Mouse (Mus musculus): ENCODE data around the gene Cdiptos. TPM values are rescaled to one million over a fixed set of nuclear protein-coding genes. Genes with fewer than 3 reads are reported as not detected.

The Cdiptos gene
- polyA plus RNA-seq, 1 experiment from 2014 or later = 0.81 TPM

DNA sequence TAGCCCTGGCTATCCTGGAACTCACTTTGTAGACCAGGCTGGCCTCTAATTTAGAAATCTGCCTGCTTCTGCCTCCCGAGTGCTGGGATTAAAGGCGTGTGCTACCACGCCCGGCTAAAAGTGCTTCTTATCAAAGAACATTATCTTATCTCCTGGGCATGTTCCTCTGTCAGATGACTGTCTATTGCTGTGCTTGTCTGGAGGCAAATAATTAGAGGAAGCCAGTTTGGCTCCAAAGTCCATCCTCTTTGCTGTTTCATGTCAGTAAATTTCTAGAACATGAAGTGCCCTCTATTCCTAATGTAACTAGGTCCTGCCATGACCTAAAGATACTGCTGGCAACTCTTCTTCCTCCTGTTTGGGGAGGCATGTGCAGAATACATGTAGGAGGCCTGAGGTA is 6.2 kb upstream of the Cdiptos start:
- DNase-seq (ENCODE audit: low spot score) = no peak
- WGBS = 92% methylated on average over 4 of the region's 4 CpGs

DNA sequence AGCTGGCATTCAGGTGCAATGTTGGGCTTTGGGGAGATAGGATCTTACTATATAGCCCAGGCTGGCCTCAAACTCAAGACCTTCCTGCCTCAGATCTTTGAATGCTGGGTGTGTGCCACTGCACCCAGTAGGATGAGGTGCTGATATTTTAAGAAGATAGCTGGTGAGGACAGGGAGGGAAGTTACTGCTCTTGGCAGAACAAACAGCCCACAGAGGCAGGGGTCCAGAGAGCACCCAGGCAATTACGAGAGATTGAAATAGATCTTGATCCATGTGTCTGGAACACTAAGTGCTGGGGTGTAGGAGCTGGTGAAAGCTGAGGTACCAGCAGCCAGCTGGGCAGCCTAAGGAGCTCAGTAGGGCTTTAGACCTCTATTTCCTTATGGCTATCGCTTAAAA is 5.7 kb upstream of the Cdiptos start:
- DNase-seq (ENCODE audit: low spot score) = no peak
- WGBS = 97% methylated on average over 2 of the region's 2 CpGs
- H3K4me3 ChIP-seq = no peak overlapping the region
- peaks cover 43% of the 10 kb centered on the region for H3K36me3 ChIP-seq
- no peak overlapping the region for H3K27ac ChIP-seq
- H3K4me1 ChIP-seq = peaks cover 8% of the 10 kb centered on the region
- no peaks in the 10 kb centered on the region for H3K9me3 ChIP-seq (replicated peaks)
- H3K27me3 ChIP-seq (ENCODE audit: low read depth, poor library complexity, severe bottlenecking) = no peaks in the 10 kb centered on the region

More for the DNA sequence above, 6.2 kb upstream of the Cdiptos start:
- H3K4me1 ChIP-seq = peaks cover 4% of the 10 kb centered on the region
- no peaks in the 10 kb centered on the region for H3K27me3 ChIP-seq (ENCODE audit: low read depth, poor library complexity, severe bottlenecking)
- H3K4me3 ChIP-seq = no peak overlapping the region
- H3K36me3 ChIP-seq = peaks cover 43% of the 10 kb centered on the region
- H3K9me3 ChIP-seq (replicated peaks) = no peaks in the 10 kb centered on the region
- H3K27ac ChIP-seq = no peak overlapping the region

DNA sequence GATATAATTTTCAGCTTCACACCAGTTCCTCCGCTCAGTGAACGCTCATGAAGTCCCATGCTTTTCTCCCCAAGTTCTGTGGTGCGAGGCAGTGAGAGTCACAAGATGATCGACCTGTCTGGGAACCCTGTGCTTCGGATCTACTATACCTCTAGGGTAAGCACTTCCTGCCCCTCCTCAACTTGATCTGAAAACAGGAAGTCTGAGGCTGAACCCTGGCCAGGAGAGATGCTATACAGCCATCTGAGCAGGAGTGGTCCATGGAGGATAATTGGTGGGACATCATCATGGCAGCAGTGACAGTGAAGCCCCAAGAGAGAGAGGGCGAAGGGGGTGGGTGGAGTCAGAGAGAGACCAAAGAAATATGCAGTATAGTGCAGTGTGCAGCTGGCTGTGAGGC is 2.9 kb upstream of the Cdiptos start:
- peaks cover 43% of the 10 kb centered on the region for H3K36me3 ChIP-seq
- no peaks in the 10 kb centered on the region for H3K27me3 ChIP-seq (ENCODE audit: low read depth, poor library complexity, severe bottlenecking)
- H3K9me3 ChIP-seq (replicated peaks) = no peaks in the 10 kb centered on the region
- peaks cover 12% of the 10 kb centered on the region for H3K4me1 ChIP-seq
- no peak for DNase-seq (ENCODE audit: low spot score)
- no peak overlapping the region for H3K27ac ChIP-seq
- WGBS = 95% methylated on average over 6 of the region's 6 CpGs
- no peak overlapping the region for H3K4me3 ChIP-seq

DNA sequence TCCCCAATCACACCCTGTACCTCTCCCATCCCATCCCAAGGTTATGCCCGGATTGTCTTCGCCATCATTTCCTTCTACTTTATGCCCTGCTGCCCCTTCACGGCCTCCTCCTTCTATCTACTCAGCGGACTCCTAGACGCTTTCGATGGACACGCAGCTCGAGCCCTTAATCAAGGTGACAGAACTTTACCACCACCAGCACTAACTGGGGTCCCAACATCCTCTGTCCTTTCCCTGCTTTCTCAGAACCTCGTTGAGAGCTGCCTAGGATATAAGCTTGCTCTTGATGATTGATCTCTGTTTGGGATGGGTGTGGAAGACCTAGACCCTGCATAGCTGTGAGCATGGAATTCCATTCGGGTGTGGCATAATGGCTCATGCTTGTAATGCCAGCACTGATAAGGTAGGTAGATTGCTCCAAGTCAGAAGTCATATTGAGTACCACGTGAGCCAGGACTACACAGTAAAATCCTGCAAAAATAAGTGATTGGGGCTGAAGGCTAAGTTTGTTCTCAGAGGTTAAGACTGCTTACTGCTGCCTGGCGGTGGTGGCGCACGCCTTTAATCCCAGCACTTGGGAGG is 1.1 kb upstream of the Cdiptos start:
- no peaks in the 10 kb centered on the region for H3K27me3 ChIP-seq (ENCODE audit: low read depth, poor library complexity, severe bottlenecking)
- H3K9me3 ChIP-seq (replicated peaks) = no peaks in the 10 kb centered on the region
- 29% methylated on average over 14 of the region's 14 CpGs for WGBS
- peaks cover 43% of the 10 kb centered on the region for H3K36me3 ChIP-seq
- peak overlapping the region; percentile 100 for H3K4me3 ChIP-seq
- DNase-seq (ENCODE audit: low spot score) = no peak
- H3K4me1 ChIP-seq = peaks cover 12% of the 10 kb centered on the region
- peak overlapping the region; percentile 99 for H3K27ac ChIP-seq

DNA sequence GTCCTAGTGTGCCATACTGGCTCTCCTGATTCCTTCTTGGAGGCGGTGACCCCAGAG is 177 bp downstream of the Cdiptos start, which contains the start of gene Cdipt:
TSS of gene Cdipt (plus strand) at position 22 of the 57 bp plus-strand sequence.
- H3K4me3 ChIP-seq = peak within 1 kb of the TSS; percentile 100
- H3K27ac ChIP-seq = peak within 1 kb of the TSS; percentile 99
- WGBS = 0% methylated on average over 1 of the region's 1 CpGs
- no peaks in the 10 kb centered on the region for H3K9me3 ChIP-seq (replicated peaks)
- H3K4me1 ChIP-seq = peaks cover 12% of the 10 kb centered on the region
- H3K27me3 ChIP-seq (ENCODE audit: low read depth, poor library complexity, severe bottlenecking) = no peaks in the 10 kb centered on the region
- DNase-seq (ENCODE audit: low spot score) = no peak
- peaks cover 31% of the 10 kb centered on the region for H3K36me3 ChIP-seq

DNA sequence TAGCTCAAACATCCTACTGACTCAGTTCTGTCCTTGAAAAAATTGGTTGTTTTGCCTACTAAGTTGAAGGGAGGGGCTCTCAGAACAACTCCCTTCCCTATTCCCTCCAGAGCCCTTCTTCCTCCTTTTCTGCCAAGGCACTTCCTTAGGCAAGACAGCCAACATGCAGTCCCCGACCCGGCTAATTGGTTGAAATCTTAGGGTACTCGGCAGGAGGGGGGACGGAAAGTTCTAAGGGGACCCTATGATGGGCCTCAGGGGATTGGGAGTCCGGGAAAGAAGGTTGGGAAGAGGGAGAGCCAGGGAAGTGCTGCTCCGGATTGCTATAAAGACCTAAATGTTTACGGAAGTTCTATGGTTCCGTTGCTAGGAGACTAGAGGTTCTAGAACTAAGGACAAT is 405 bp downstream of the Cdiptos start:
- H3K27ac ChIP-seq = peak overlapping the region; percentile 99
- 11% methylated on average over 8 of the region's 8 CpGs for WGBS
- DNase-seq (ENCODE audit: low spot score) = no peak

DNA sequence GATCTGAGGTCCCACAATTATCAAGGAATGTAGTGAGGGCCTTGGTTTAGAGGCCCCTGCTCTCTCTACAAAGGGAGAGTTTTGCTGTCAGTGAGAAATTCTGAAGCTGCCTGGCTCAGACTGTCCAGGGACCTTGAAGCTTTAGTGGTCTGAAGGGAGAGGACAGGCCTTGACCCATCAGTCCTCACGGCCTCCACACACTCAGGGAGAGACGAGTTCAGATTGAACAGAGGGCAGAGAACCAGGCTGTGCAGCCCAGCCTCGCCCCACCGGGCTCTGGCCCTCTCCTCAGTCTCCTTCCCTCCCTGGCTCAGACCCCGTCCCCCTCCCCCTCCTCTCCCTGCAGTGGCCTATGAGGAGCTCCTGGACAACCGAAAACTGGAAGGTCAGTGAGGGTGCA is 8.5 kb downstream of the Cdiptos start:
- DNase-seq (ENCODE audit: low spot score) = no peak
- Histone ChIP-seq H3K27me3 (ENCODE audit: low read depth, poor library complexity, severe bottlenecking) (peaks cover 23% of the 10 kb centered on the region), H3K9me3 (replicated peaks) (no peaks in the 10 kb centered on the region), H3K36me3 (no peaks in the 10 kb centered on the region), H3K4me1 (0 out of 2 replicates have a peak, but pooled peaks cover 5% of the 10 kb centered on the region), H3K27ac (no peak overlapping the region), H3K4me3 (no peak overlapping the region)
- 60% methylated on average over 6 of the region's 6 CpGs for WGBS

More for the DNA sequence above, 405 bp downstream of the Cdiptos start:
- Histone ChIP-seq H3K4me3 (peak overlapping the region; percentile 100), H3K36me3 (peaks cover 29% of the 10 kb centered on the region), H3K9me3 (replicated peaks) (no peaks in the 10 kb centered on the region), H3K27me3 (ENCODE audit: low read depth, poor library complexity, severe bottlenecking) (no peaks in the 10 kb centered on the region), H3K4me1 (peaks cover 12% of the 10 kb centered on the region)

DNA sequence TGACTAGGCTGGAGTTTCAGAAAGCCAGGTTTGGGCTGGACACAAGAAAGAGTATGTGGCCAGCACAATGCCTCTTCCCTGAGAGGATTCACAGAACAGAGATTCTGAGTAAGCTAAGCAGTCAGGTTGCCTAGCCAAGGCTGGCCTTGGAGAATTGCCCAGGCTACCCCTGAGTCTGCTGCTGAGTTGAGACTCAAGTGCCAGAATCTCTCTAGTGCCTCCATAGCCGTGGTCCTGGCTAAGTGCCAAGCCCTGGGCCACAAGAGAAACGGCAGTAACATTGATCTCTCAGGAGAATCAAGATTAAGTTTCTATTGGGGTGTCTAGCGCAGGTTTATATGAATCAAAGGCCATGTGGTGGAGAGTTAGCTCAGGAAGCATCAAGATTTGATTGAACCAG is 10.3 kb downstream of the Cdiptos start:
- H3K27me3 ChIP-seq (ENCODE audit: low read depth, poor library complexity, severe bottlenecking) = peaks cover 31% of the 10 kb centered on the region
- no peak for DNase-seq (ENCODE audit: low spot score)
- 87% methylated on average over 3 of the region's 3 CpGs for WGBS
- H3K27ac ChIP-seq = no peak overlapping the region
- H3K9me3 ChIP-seq (replicated peaks) = no peaks in the 10 kb centered on the region
- H3K4me1 ChIP-seq = 0 out of 2 replicates have a peak, but pooled peaks cover 5% of the 10 kb centered on the region
- no peak overlapping the region for H3K4me3 ChIP-seq
- H3K36me3 ChIP-seq = no peaks in the 10 kb centered on the region

DNA sequence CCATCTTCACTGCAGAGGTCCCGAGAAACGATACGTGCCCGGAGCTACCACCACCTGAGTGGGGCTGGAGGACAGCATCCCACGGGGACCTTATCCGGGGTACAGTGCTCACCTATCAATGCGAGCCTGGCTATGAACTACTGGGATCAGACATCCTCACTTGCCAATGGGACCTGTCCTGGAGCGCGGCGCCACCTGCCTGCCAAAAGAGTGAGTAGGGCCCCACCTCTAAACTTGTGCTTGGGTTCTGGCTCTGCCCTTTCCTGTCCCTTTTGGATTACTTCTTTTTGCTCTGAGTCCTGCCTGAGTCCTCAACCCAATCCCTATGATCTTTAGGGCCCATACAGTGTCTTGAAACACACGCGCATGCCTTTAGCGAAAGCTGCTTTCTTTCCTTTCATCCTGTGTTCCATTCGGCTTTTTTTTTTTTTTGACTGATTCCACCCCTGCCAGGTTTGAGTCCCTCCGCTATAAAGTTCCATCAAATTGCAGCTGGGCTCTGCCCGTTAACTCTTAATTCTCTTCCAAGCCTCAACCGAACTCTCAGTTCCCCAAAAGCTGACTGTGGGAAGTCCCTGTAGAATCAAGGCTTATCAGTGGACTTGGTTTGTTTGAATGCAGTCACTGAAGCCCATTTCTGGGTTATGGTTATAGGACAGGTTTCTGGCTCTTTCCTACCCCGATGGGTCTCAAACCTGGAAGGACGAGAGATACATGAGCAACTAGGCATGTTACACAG is 12.2 kb downstream of the Cdiptos start:
- Histone ChIP-seq H3K27ac (no peak overlapping the region), H3K9me3 (replicated peaks) (no peaks in the 10 kb centered on the region), H3K4me1 (0 out of 2 replicates have a peak, but pooled peaks cover 5% of the 10 kb centered on the region), H3K4me3 (0 out of 2 replicates have a peak overlapping the region, but pooled peaks have one; percentile 9), H3K27me3 (ENCODE audit: low read depth, poor library complexity, severe bottlenecking) (peaks cover 31% of the 10 kb centered on the region), H3K36me3 (no peaks in the 10 kb centered on the region)
- peak; percentile 64 for DNase-seq (ENCODE audit: low spot score)
- WGBS = 27% methylated on average over 19 of the region's 19 CpGs

DNA sequence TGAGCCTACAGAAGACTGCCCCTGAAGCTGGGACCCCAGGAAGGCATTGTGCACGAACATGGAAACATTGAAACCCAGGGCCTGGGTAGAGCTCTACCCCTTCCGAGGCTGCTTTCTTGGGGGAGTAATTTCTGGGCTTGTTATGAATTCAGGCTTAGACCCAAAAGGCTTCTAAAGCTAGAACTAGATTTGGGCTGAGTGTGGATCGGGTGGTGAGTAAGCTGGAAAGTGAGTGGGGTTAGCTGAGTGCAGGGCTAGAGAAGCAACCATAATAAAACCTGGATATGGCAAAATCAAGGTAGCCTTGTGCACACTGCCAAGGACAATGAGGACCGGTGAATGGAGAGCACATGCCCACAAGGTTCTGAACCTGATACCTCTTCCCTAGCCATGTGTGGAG is 13.9 kb downstream of the Cdiptos start:
- no peak for DNase-seq (ENCODE audit: low spot score)
- Histone ChIP-seq H3K4me1 (0 out of 2 replicates have a peak, but pooled peaks cover 5% of the 10 kb centered on the region), H3K27ac (no peak overlapping the region), H3K4me3 (no peak overlapping the region), H3K27me3 (ENCODE audit: low read depth, poor library complexity, severe bottlenecking) (peaks cover 31% of the 10 kb centered on the region), H3K36me3 (no peaks in the 10 kb centered on the region), H3K9me3 (replicated peaks) (no peaks in the 10 kb centered on the region)
- WGBS = 89% methylated on average over 4 of the region's 4 CpGs

DNA sequence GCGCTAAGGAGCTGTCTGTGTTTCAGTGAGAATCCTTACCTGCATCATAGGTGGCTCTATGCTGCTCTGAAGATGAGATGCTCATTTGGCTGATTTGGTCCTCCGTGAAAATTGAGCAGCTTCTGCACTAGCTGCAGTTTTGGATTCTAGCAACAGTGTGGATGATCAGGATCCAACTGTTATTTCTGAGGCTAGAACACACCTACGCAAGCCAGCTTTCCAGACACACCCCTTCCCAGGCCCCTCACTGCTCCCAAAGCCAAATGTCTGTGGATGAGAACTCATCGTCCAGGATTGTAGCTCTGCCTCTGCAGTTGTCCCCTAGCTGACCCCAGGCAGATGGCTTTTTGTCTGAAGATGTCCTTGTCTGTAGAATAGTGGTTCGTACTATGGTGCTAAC is 14.8 kb downstream of the Cdiptos start:
- peaks cover 31% of the 10 kb centered on the region for H3K27me3 ChIP-seq (ENCODE audit: low read depth, poor library complexity, severe bottlenecking)
- H3K27ac ChIP-seq = no peak overlapping the region
- H3K9me3 ChIP-seq (replicated peaks) = no peaks in the 10 kb centered on the region
- H3K36me3 ChIP-seq = no peaks in the 10 kb centered on the region
- no peak overlapping the region for H3K4me3 ChIP-seq
- 0 out of 2 replicates have a peak, but pooled peaks cover 5% of the 10 kb centered on the region for H3K4me1 ChIP-seq
- DNase-seq (ENCODE audit: low spot score) = no peak
- WGBS = 88% methylated on average over 5 of the region's 5 CpGs

DNA sequence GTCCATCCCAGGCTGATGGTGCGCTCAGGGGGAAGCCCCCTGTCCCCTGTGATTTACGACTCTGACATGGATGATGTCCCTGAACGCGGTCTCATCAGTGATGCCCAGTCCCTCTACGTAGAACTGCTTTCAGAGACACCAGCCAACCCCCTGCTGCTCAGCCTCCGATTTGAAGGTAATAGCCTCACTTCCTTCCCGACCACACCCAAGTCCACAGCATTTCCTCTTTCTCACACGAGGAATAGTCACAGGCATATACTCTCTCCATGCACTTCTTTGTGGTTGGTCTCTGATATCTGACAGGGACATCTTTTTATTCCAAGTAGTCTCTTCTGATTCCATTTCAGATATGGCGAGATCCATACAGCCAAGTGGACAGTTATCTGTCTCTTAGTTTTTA is 16.1 kb downstream of the Cdiptos start:
- H3K9me3 ChIP-seq (replicated peaks) = no peaks in the 10 kb centered on the region
- no peak overlapping the region for H3K4me3 ChIP-seq
- H3K27me3 ChIP-seq (ENCODE audit: low read depth, poor library complexity, severe bottlenecking) = peaks cover 31% of the 10 kb centered on the region
- H3K36me3 ChIP-seq = no peaks in the 10 kb centered on the region
- no peak for DNase-seq (ENCODE audit: low spot score)
- 0 out of 2 replicates have a peak, but pooled peaks cover 5% of the 10 kb centered on the region for H3K4me1 ChIP-seq
- 73% methylated on average over 9 of the region's 9 CpGs for WGBS
- no peak overlapping the region for H3K27ac ChIP-seq

DNA sequence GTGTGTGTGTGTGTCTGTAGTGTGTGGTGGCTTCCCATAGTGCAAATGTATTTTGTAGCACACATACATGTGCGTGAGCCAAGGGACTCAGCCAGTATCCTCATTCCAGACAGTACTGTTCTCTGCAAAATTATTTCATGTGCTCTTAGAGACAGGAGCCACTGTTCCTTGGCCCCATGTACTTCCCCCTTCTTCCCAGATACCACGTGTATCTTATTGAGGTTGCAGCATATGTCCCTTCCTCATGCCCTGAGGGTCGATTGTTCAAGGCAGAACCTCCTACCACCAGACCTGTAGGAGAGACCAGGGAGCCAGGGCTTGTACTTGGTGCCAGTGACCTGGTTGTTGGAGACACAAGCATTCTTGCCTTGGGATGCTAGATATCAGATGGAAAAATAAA is 20.8 kb downstream of the Cdiptos start:
- WGBS = 60% methylated on average over 3 of the region's 3 CpGs

More for the DNA sequence above, 20.8 kb downstream of the Cdiptos start:
- H3K9me3 ChIP-seq (replicated peaks) = no peaks in the 10 kb centered on the region
- no peak for DNase-seq (ENCODE audit: low spot score)
- peaks cover 38% of the 10 kb centered on the region for H3K27me3 ChIP-seq (ENCODE audit: low read depth, poor library complexity, severe bottlenecking)
- H3K36me3 ChIP-seq = no peaks in the 10 kb centered on the region
- H3K27ac ChIP-seq = no peak overlapping the region
- H3K4me1 ChIP-seq = peaks cover 11% of the 10 kb centered on the region
- no peak overlapping the region for H3K4me3 ChIP-seq

Measured in limb, embryonic 10.5 days (tissue).